ENCODE assay signal across 8 mouse cellular contexts in genomic region chr17:12915881-12916583, GRCm38 (mm10). TPM values are rescaled to one million over a fixed set of nuclear protein-coding genes. Genes with fewer than 3 reads are reported as not detected.
DNase-seq lines count a peak whose midpoint lies in the region; ATAC-seq lines count a peak whose summit lies in the region.

TSS of gene Mrpl18 (minus strand) at chr17:12916345.

- WGBS in hindbrain, embryonic 11.5 days = under 1% methylated on average over 56 of the region's 56 CpGs

- peak within 1 kb of the TSS; percentile 87 for H3K4me3 ChIP-seq in hindbrain, embryonic 11.5 days (ENCODE audit: low read depth, low read length)

- H3K9ac ChIP-seq in hindbrain, embryonic 11.5 days (ENCODE audit: low read depth, low read length) = peak within 1 kb of the TSS; percentile 93

- H3K27ac ChIP-seq in hindbrain, embryonic 11.5 days (ENCODE audit: low read depth, low read length) = peak within 1 kb of the TSS; percentile 78

- ATAC-seq in hindbrain, embryonic 11.5 days (ENCODE audit: low FRiP score) = peak; percentile 99

- H3K4me1 ChIP-seq in hindbrain, embryonic 11.5 days (replicated peaks; ENCODE audit: control insufficient read depth, insufficient read depth, low read length) = no peaks in the 10 kb centered on the region

- peak; percentile 99 for DNase-seq in Muller cell, postnatal 12 days (ENCODE audit: inconsistent ontology term)
- peak; percentile 99 for DNase-seq in cerebellum, adult 9-11 months
- DNase-seq in frontal cortex, adult 2 months (ENCODE audit: extremely low spot score in 1 of 2, low spot score in 1 of 2) = peak; percentile 99 to 100
- peak; percentile 99 for DNase-seq in hindbrain, embryonic 11.5 days (ENCODE audit: low spot score)
- peak; percentile 97 for DNase-seq in layer of hippocampus, postnatal 10 days (ENCODE audit: low spot score in 2 of 2)
- DNase-seq in lung, postnatal 10 days = peak; percentile 100
- peak; percentile 98 for DNase-seq in ovary, postnatal 36 days (ENCODE audit: low spot score)
- peak; percentile 97 for DNase-seq in thymus, postnatal 25 days

- no peaks in the 10 kb centered on the region for H3K9me3 ChIP-seq in hindbrain, embryonic 11.5 days (ENCODE audit: control insufficient read depth, low read length)

- H3K27me3 ChIP-seq in hindbrain, embryonic 11.5 days (ENCODE audit: control insufficient read depth, insufficient read depth, low read length) = no peaks in the 10 kb centered on the region

- H3K4me2 ChIP-seq in hindbrain, embryonic 11.5 days (replicated peaks; ENCODE audit: low read depth, low read length) = peak within 1 kb of the TSS; percentile 83

- peaks cover 8% of the 10 kb centered on the region for H3K36me3 ChIP-seq in hindbrain, embryonic 11.5 days (ENCODE audit: control insufficient read depth, insufficient read depth, low read length)

RNA-seq across cellular contexts. Expression of gene Mrpl18, which starts in this region (rescaled TPM):
- 55.8 and 56.9 TPM in 2 replicates for polyA plus RNA-seq in frontal cortex, adult 2 months (2012; rRNA removed)
- 162 and 171 TPM in 2 replicates for polyA plus RNA-seq in hindbrain, embryonic 11.5 days (2014; fragmentation: Nextera tagmentation; extraction: Ambion mirVana)
- 10 to 100 TPM; 54.4 to 62.4 TPM for total RNA-seq in layer of hippocampus, postnatal 10 days (2021)

Comparison
In these comparisons a context has a peak if more than half of its experiments do, and no peak if none do; other contexts are left out.
1. Peak in every context shown above with its lines: DNase-seq, ATAC-seq, H3K4me3 ChIP-seq and H3K27ac ChIP-seq.